Mouse (Mus musculus) thymus, postnatal 0 days (tissue): Measurements from ENCODE around the gene Tlr4. TPM values are rescaled to one million over a fixed set of nuclear protein-coding genes. Genes with fewer than 3 reads are reported as not detected.

ENCODE experiments used
- DNase-seq: peaks from one replicate; pipeline ENCODE4 v3.0.0-alpha.2; 2015; ENCODE audit warnings: low spot score
- polyA plus RNA-seq: library from polyadenylated mRNA; unstranded; fragments of >200 nt; fragmentation: Nextera tagmentation; extraction: Ambion mirVana; gene quantifications from 2 replicates; pipeline ENCODE4 v1.2.1, GENCODE M21; 2015

Gene Tlr4
- polyA plus RNA-seq, 1 experiment from 2014 or later: 1.8 TPM

DNA sequence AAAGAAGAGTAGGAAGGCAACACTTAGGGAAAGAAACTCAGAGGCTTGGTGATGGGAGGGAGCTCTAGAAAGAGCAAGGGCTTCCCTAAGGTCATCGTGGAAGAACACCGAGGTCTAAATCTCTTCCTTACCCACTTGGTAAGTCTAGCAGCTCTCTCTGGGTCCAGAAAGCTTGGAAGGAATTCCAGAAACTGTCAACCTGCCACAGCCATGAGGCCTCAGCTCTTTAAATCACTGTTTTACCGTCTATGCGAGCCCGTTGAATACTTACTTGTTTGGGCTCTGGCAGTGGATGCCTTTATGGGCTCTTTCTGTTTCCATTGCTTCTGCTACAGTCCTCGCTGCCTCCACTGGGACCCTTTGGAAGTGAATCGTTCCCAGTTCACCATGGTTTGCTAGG is 67.6 kb downstream of the Tlr4 start:
- DNase-seq: no peak

DNA sequence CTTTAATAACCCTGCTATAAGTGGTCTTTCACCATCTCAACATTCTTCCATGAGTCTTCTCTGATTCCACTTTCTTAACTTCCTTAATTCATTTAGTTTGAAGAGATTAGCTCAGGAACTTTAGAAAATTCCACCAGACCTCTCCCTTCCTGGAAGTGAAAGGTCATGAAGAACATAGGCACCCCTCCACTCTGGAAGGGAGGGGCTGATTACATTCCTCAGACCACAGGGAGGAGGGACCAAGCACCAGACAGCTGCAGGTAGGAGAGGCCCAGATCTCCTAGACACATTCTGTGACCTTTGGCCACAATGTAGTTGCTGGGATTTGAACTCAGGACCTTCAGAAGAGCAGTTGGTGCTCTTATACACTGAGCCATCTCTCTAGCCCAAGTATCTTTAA is 72.7 kb downstream of the Tlr4 start:
- no peak for DNase-seq

DNA sequence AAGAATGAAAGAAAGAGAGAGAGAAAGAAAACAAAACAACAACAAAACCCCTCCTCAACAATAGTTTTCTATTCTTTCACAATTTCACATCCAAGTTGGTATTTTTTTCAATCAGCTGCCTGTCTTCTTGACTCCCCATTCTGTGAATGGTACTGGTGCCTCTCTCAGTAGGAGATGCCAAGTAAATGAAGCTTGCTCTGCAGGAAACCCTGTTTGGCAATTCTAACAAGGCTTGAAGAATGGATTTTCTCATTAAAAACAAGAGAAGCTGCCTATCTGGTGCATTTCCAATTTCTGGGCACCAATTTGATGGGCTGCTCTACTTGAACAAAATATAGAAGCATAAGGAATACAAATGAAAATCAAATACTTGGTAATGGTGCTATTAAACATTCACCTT is 74.1 kb downstream of the Tlr4 start:
- DNase-seq: no peak

DNA sequence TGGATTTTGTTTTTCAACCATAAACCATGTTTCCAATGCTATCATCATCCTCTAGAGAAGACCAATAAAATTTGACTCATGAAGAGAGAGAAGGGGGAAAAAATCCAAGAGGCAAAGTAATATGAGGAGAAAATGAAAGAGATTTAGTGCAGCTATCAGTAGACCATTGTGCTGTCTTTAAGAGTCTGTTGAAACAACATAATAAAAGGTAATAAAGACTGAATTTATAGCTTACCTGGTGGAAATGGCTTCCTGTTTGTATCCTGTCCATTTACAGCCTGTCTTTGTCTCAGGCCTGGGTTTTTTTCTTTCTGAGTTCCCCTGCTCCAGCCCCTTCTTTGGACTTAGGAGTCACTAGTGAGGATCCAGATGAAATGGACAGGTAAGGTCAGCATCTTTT is 81.0 kb downstream of the Tlr4 start:
- no peak for DNase-seq

DNA sequence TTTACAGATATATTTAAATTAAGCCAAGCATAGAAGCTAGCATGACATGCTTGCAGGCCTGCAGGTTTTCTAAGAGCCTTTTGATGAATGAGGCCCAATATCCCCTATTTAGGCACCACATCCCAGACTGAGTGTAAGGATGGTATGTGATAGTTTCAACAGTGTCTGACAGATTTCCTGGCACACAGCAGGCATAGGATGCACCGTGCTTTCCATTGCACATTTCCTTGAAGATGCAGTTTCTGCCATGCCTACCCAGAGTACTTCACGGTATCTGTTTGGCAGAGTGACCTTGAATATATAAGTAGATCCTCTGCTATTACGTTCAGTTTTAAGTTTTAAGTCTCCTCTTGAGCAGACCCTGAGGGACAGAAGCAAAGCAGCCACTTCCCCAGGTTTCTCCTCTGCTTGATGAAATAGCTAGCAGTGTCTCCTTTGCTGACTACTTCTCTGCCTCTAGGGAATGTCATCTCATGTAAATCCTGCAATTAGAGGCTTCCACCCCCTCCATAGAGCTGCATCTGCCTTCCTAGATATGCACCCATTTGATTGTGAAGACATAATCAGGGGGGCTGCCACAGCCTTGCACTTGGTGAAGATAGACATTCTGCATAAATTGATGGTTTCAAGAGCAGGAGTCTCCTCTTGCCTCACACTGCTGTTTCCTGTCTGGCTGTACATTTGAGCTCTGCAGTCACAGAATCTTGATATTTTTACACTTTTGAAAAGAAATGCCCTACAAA is 92.4 kb downstream of the Tlr4 start:
- DNase-seq: no peak

DNA sequence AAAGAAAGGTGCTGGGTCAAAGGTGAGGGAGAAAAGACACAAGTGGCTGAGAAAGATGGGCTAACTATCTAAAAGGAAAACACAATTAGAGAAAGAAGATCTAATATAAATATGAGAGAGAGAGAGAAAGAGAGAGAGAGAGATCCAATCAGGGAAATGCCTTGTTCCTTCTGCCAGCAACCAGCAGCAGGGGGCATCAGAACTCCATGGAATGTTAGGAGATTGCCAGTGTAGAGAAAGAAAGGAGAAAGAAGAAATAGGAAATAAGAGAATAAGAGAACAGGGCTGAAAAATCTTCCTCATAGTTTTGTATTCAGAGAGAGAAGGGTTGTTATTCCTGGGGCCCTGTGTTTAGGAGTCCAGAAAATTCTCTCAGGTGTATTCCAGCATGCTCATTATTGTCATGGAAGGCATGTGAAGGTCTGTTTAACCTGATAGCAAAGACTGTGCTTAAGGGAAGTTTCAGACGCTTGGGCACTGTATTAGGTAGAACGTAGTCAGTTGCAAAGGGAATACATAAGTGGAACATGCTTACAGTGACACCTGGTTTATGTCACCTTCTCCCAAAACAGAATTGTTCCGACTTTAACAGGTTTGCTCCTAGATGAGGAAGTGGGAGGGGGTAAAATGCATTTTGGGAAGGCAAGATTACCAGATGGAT is 96.4 kb downstream of the Tlr4 start:
- DNase-seq: no peak

DNA sequence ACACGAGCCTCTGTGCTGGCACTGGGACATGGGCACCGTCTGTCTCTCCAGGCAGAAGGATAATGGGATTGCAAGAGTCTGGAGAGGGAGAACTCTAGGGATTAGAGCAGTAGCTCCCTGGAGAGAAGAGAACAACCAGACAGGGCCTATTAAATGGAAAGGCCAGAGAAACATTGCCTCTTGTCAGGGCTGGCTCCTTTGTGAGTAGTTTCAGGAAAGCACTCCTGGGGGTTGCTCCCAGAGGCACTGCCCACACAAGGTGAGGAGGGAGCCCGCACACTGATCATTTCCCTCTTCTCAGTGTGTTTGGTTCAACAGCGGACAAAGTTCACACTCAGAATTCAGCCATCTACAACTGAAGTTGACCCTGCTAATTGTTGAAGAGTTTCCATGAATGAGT is 98.7 kb downstream of the Tlr4 start:
- no peak for DNase-seq

DNA sequence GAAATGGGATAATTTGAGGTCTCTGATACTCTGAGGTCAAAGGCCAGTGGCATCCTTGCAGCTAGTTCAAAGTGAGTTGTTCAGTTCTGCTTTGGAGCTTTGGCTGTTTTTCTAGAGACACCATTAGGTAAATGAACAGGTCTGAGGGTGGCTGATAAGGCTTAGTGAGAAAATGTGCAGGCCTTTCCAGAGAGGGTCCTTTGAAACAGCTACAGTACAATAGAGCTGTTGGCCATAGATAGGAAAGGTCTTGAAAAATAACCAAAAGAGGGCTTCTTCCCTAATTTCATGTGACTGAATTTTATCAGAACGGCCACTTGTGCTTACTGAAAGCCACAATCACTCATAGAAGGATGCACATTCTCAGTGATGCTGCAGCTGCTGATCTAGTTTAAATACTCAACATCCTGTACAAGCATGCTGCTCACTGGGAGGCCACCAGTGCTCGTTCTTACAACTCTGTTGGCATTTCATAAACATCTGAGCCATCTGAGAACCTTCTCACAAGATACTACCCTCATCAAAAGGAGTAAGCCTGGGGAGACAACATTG is 100.2 kb downstream of the Tlr4 start:
- DNase-seq: no peak

DNA sequence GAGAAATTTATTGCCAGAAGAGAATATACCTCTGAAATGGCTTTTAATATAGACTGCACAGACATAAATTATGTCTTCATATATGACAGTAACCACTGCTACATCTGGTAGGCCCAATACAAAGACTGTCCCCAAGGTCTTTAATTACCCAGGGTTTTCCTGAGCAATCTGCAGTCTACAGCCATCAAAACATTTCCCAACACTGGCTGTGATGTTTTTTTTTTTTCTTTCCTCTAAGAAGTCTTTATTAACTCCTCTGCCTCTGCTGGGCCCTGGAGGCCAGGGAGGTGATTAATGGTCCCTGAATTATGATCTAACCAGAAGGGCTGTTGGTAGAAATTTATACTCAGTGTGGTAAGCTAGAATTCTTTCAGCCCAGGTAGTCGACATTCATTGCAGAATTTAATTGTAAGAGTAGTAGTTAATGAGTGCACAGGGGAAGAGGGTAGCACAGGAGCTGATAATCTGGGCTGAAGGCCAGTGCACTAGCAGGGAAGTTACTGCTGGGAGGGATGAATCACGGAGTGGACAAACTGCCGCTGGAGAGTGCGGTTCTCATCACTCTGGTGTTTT is 111.2 kb downstream of the Tlr4 start:
- DNase-seq: no peak

DNA sequence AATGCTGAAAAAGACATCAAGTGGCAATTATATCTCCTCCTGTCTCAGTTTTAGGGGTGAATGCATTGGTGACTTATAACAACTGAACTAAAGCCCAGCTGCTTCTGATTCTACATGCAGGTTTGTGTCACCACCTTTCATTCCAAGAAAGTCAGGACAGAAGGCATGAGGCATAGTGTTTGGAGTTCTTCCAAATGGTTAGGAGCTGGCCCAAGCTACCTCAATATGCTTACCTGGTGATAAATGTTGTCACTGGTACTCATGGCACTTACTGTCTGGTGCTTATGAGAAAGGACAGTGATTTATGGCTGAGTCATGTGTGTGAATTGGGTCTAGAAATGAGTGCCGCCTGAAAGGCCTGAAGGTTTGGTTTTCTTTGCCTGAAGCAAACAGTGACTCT is 114.5 kb downstream of the Tlr4 start:
- DNase-seq: no peak

DNA sequence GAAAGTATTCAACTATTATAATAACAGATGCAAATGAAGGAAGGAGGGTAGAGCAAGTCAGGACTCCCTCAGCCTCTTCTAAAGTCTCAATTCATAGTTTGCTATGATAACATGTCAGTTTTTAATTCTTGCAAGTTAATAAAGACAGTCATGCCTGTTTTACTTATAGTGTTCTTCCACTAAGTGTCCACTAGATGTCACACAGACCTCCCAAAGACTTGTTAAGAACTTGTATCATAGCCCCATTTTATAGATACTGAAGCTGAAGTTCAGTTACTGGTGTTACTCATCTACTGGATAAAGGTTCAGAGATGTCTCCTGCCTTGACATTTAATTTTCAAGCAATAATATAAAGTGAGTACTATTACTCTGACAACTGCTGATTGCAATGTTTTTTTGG is 116.3 kb downstream of the Tlr4 start:
- no peak for DNase-seq

DNA sequence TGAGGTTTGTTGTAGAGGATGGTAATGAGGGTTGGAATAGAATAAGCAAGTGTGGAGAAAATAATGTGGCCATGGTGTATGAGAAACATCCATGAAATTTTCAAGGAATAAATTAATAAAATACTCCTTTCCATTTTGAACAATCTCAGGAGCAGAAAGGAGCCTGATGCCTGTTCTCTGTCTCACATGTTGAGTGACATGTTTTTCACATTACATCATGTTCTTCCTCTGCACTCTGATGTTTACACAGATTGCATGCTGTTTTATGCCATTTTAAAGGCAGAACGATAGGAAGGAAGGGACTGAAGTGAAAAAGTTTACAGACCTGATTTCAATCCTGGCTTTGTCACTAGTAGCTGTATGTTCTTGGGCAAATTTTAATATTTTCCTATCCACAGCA is 120.3 kb downstream of the Tlr4 start:
- no peak for DNase-seq

DNA sequence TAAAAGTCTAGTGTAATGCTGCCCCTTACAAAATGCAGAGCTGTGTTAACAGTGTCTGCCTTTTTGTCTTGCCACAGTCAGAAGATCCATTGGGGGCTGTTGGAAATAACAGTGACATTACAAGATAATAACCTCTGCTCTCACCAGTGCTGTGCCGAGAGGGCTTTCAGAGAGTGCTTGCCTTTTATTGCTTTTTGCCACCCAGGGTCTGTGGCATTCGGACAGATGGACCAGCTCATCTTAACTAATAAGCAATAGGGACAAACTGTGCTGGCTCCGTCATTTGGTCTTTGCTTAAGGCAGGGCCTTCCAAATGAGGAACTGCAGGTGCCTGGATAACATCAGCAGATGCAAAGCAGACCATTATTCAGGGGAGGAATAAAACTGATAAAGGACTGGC is 147.5 kb downstream of the Tlr4 start:
- no peak for DNase-seq
